Mouse (Mus musculus) heart, postnatal 36 days (tissue): ENCODE results near the gene Unc13c. TPM values are rescaled to one million over a fixed set of nuclear protein-coding genes. Genes with fewer than 3 reads are reported as not detected.

Experiments
- DNase-seq, 2 experiments: peaks; one replicate each; pipeline ENCODE4 v3.0.0; 2021 to 2022
- intact Hi-C: fragments of 180-260 bp; cut with DNase I; formaldehyde crosslinking; loops from one replicate; pipeline ENCODE4 v1.15.1; 2025
- total RNA-seq, 2 experiments: library from RNA; stranded (reverse); gene quantifications; 2 replicates each; pipeline ENCODE4 v1.2.3; 2021

Unc13c gene
- total RNA-seq = under 1 TPM; 0.24 to 0.28 TPM

DNA sequence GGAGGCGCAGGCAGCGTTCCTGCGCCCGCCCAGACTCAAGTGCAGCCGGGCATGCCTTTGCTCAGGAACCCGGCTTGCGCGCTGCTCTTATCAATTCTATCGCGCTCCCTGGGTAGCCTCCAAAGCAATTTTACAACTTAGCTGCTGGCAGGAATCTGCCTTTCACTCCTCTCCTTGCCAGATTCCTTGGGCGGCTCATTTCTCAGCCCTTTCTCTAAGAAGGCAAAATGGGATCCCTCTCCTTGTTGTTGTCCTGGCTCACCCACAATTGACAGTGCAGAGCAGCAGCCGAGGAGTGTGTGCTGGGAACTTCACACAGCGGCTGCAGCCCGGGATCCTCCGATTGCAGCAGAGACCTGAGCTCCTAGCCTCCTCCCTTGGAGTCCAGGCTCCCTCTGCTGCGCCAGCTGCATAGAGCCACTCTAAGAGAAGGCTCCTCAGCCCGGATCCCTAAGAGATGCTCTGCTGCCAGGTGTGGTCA lies at the start of gene Unc13c:
Gene Unc13c, minus strand, starts transcription at position 326 of the 481 bp plus-strand sequence.
- intact Hi-C loops = no loop called here

DNA sequence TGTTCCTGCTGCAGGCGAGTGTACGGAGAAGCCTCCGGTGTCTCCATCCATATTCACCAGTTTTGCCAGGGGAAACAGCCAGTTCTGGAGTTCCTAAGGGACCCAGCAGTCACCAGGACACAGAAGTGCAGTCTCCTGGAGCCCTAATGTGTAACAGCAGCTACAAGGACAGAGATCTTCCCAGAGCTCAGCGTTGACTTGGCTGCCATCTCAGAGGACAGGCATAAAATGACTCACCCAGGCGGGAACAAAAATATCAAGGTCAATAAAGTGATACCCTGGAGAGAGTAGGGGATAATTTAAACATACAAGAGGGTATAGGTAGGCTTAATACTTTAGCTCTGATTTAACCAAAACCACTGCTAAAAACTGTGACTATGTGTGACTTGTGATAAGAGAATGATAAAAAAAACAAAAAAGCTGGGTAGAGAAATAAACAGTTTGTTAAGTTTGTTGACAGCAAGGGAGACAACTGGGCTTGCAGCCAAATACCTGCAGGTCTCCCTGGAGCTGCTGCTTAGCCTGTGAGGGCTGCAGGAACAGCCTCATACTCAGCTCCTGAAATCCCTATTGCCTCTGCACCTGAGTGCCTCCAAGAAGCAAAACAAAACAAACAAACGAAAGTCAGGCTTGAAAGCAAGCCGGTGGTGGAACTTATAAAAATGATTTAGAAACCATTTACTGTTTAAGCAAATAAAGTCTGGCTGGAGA lies 39.4 kb upstream of the Unc13c start:
- intact Hi-C loops = no loop called here
- no peak for DNase-seq

More for the DNA sequence above, at the start of gene Unc13c:
- peak; percentile 11 to 17 for DNase-seq

DNA sequence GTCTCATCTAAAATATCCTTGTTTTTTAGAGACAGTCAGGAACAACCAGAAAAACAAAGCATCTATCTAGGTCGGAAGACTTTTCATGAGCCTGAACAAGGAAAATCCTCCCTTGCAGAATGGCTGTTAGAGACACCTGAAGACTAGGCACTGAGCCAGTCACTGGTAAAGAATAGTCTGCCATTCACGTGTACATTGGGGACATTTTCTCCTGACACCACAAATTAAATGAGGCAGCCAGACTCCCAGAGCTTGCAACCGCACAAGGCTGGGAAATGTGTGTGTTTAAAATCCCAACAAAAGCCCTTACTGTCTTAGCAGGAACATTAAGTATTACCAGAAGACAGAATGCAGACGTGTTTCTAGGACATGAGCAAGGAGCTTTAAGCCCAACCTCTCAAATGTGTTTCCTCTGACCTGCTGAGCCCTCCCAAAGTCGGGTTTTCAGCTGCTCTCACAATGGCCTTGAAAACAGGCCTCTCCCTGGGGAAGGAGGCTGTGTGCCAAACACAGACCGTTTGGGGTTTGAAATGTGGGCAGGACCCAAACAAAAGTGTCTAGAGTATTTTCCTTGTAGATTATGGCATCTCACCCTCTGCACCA lies 33.7 kb upstream of the Unc13c start:
- intact Hi-C loops = no loop called here
- no peak for DNase-seq

DNA sequence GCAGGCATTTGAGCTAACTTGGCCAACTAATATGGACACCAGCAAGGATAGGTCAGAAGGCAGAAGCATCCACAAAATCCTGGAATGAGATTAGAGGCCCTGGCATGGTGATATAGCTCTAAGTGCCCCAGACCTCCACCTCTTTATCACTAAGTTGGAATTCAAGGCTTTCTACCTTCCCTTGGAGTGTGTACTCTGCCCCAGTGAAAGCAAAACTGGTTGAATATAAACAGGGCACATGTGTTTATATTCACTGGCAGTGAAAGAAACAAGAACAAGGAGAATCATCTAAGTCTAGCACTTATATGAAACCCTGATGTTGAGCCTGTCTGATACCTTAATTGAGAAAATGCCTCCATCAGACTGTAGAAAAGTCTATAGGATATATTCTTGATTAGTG lies 19.3 kb upstream of the Unc13c start:
- intact Hi-C loops = no loop called here
- no peak for DNase-seq

DNA sequence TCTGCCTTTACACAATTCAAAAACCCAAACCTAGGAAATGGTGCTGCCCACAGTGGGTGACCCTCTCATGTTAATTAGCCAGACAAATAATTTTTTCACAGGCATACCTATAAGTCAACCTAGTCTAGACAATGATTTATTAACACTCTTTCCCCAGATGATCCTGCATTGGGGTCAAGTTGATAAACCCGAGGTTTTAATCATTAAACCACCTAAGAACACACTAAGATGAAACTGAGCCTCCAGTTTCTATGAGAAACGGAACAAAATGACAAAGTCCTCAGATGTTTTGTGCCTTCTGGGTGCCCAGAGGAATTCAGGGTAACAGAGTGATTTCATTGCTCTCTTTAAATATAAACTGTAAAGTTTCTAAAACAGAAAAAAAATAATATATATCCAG lies 18.5 kb upstream of the Unc13c start:
- intact Hi-C loops = no loop called here
- DNase-seq = no peak

DNA sequence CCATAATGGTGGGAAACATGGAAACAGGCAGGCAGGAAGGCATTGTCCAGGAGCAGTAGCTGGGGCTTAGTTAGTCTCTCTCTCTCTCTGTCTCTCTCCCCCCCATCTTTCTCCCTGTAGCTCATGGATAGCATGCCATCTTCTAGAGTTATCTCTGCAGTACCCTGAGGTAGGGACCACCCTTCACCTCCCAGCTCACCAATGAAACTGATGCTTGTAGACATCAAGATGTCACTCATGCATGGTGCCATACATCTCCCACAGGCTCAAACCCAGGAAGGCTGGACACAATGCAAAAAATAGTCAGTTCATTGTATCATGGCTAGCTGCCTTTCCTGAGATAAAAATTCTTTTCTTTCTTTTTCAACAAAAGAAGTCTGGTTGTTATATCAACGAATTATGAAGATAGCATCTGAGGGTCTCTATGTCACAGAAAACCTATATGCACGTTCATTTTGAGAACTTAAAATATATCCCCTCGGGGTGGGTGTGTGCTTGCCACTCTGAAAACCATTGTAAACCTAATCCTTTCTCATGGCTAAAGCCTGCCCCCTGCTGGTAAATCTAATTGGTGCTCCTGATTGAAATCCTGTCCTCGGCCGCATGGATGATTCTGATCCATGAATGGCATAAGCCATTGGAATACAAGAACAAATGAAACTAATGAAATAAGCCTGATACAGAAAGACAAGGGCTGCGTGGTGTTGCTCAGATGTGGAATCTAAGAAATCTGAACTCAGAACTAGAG lies 14.0 kb upstream of the Unc13c start:
- DNase-seq = peak; percentile 57 to 64
- intact Hi-C loops = loop anchor here (1.0 to 2.0 kb wide), 2 partner anchors 426 to 819 kb away; no protein-coding TSS in a partner anchor

DNA sequence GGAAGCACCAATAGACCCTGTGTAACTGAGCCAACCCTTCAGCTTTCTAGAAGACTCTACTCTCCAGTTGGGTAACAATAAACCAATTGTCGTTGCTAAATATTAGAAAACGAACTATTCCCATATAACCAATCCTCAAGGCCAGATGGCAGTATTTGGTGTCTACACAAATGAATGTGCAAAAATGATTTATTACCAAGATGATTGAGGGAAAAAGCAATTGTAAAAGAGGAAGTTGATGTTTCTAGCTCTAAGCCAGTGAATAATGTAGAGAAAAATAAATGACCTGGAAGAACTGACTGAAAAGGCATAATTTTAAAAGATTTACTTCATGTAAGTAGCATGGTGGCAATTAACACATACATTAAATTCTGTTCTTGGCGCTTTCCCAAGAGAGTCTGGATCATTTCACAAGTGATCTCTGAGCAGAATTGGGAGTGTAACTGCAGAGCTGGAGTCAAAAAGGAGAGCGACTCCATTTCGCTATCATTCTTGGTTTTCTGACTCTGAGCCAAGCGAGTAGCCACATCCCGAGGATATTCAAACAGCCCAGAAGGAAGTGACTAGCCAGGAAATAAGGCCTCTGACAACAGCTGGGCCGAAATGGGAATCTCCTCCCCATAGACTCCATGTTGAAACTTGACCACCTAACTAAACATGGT lies 3.7 kb upstream of the Unc13c start:
- DNase-seq = no peak

DNA sequence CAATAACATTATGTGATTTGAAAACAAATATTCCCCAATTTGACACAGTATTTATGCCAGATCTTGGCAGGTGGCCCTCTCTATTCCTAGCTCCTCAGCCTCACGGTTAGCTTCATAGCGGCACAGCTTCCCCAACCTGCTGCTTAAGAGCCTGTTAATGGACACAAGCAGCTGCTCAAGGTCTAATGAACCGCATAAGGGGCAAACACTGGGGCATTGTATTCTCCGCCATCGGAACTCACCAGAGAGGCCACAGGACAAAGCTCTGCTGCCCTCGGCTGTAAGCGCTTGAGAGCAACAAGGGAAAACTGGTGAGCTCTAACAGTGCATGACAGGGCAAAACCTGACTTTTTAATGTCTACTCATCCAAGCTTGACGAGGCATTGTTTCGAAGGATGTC lies 2.0 kb upstream of the Unc13c start:
- no peak for DNase-seq
- intact Hi-C loops = no loop called here

More for the DNA sequence above, 3.7 kb upstream of the Unc13c start:
- intact Hi-C loops = no loop called here

DNA sequence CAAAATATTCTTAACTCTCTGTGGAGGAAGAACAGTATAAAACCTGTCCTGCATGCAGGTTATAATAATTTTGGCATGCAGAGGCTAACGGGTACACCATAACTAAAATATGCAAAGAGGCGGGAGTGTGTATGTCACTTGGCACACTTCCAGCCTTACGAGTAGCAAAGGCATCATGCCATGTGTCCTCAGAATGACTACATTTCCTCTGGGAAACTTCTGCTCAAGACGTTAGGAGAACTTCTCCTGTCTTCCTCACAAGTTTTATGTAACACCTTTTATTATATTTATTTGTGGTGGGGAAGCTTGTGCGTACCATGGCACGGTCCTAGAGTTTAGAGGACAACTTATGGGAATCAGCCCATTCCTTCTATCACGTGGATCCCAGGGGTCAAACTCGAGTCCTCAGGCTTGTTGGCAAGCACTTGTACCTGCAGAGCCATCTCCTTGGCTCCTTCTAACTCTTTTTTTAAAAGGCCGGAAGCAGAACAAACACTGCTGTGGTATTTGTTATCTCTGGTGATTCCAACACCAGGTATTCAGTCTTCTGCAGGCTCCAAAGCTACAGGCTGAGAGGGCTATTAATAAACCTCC lies 3.3 kb downstream of the Unc13c start:
- intact Hi-C loops = no loop called here
- DNase-seq = peak in 1 of 2 experiments; percentile 5

DNA sequence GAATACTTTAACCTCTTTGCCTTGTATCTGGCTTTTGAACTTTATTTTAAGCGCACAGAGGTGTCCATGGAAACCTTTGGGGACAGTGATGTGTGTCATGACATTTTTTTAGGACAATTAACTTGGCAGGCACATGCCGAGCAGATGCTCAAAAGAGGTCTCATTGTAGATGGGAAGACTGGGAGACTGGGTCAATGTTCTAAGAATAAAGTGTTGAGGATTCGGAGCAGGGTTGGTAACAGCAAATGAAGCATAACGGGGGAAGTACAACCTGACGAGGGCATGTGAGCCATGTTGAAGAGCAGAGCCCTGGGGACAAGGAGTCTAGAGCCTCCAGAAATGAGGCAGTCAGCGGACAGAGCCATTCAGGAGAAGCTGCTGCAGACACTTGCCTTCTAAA lies 6.3 kb downstream of the Unc13c start:
- intact Hi-C loops = no loop called here
- no peak for DNase-seq

DNA sequence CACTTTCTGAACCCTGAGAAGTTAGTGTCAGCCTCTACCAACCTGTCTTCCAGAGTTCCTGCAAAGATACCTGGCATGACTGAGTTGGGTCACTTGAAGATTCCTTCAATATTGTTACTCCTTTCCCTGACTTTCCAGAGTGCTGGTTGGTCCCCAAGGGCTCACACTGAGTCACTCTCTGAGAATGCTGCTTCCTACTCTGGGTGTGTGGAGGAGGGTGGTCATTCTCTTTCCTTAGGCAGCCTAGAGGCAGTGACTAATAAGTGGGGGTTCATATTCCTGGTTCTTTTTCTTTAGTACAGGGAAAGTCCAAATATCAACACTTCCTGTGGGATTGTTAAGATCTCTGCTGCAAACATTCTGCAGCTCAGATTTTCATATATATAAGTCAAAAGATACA lies 16.4 kb downstream of the Unc13c start:
- intact Hi-C loops = no loop called here

DNA sequence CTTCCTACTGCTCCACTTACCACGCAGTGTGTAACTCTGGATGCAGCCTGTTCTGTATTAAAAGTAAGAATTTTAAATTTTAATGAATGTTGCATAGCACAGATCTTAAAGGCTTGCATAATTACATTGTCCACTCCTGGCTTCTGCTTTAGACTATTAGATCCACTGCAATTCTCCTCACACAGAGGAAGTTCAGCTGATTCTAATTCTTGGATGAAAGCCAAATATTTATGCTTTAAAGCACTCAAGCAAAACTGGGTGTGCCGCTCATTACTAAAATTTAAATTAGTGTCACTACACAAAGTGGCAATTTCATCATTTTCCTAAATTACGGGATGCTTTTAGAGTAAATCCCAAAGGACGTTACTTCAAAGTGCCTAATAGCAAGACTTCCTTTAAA lies 17.2 kb downstream of the Unc13c start:
- DNase-seq = no peak
- intact Hi-C loops = no loop called here

More for the DNA sequence above, 16.4 kb downstream of the Unc13c start:
- no peak for DNase-seq

DNA sequence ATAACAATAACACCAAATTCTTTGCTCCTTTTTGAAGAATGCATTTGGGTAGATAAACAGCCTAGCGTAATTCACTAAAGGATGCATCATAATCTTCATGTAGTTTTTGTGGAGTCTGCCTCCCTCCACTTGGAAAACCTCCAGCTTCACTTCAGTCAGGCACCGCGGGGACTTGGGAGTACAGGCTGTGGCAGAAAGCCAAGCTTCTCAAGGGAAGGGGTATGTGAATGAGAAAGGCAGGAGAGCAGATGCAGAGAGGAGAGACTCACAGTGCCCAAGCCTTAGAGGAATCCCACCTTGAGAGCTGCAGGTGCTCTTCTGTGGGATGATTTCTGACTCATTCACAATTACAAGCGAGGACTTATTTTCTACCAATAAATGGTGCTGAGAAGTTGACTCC lies 33.9 kb downstream of the Unc13c start:
- no peak for DNase-seq
- intact Hi-C loops = no loop called here

DNA sequence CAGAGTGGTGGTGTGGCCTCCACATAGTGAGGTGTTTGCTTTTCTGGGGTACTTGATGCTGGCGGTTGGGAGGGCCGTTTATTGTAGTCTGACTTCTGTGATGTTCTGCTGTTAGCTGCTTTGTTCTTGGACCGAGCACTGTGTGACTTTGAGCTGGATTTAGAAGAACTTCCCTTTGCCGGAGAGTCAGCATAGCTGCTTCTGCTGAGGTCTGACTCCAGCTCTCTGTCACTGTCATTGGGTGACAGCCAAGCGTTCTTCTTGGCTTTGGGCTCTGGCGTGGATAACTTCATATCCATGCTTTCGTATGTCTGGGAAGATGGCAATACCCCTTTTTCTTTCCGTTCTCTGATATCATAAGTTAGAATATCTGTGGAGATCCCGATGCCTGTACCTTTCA lies 36.8 kb downstream of the Unc13c start:
- DNase-seq = no peak
- intact Hi-C loops = no loop called here

DNA sequence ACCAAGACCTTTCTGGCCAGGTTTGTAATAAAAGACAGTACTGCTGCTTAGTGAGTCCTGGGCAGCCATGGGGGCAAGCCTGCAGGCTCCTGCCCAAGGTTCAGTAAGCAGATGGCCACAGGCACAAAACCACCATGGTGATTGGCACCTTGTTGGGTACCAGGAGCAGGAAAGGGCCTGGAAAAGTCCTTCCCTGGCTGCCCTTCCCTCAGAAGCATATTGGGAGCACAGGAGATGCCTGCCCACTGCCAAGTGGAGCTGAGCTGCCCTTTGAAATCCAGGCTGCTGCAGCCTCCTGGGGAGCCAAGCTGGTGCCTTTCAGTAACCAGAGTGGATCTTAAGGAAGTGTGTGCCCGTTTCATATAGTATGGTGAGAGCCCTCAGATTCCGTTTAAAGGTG lies 41.5 kb downstream of the Unc13c start:
- intact Hi-C loops = no loop called here
- no peak for DNase-seq

DNA sequence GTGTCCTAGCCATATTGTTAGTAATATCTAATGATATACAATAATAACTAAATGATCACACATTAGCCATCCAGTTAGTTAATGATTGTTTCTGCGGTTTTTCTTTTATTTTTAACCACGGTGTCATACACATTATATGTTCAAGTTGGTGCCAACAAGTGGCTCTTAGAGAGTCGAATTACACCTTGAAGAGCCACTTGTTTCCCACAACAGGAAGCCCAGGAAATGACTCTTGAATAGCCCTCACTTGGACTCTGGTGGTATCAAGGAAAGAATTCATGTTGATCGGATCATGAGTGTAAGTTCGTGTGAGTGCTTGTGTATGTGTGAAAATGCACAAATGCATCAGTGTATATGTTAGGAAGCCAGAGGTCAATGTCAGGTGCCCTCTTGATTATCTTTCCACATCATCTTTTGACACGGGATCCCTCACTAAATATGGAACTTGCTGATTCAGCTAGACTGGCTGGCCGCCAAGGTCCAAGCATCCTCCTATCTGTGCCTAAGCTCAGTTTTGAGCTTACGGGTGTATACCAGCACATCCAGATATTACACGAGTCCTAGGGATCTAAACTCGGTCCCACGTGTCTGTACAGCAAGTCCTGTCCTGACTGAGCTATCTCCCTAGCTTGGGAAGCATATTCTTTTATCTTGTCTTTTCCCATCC lies 46.2 kb downstream of the Unc13c start:
- no peak for DNase-seq
- intact Hi-C loops = no loop called here

DNA sequence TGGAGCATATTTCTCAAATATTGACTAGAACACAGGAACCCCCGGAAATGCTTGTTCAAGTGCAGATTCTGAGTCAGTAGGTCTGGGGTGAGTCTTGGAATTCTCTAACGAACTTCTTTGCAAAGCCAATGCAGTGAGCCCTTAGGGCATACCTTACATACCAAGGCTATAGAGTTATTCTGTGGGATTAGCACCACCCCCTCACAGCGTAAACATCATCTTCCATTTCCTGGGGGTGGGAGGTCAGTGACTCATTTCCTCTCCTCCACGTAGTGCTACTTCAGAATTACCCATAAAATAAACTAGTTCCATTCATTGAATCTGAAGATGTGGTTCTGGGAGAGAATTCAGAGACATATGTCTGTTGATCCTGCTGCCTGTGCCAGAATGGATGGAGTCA lies 62.8 kb downstream of the Unc13c start:
- intact Hi-C loops = no loop called here
- no peak for DNase-seq

DNA sequence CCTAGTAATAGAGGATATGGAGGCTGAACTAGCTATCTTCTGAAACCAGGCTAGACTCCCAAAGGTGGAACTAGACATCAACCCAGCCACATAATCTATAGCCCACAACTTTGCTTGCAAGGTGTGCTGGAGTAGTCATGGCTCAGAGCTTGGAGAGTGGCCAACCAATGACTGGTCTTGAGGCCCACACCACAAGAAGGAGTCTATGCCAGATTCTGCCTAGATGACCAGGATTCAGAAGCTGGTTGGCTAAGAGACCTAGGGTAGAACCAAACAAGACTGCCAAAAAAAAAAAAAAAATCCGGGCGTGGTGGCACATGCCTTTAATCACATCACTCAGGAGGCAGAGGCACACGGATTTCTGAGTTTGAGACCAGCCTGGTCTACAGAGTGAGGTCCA lies 70.2 kb downstream of the Unc13c start:
- intact Hi-C loops = no loop called here
- DNase-seq = no peak

DNA sequence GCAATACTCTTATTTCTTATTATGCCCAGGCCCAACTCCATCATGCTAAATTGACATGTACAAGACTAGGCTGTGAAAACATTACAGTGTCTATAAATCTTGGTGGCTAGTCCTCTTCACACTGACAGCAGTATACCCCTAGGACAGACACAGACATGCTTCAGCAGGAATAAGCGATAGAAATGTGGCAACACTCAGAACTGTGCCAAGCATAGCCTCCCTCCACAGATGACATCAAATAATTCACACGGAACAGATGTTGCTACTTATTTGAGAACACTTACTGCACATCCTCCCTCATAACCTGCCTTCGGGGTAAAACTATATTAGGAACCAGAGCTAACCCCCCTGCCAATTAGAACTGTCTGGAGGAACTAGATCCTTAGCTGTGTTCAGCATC lies 72.6 kb downstream of the Unc13c start:
- intact Hi-C loops = no loop called here
- no peak for DNase-seq

DNA sequence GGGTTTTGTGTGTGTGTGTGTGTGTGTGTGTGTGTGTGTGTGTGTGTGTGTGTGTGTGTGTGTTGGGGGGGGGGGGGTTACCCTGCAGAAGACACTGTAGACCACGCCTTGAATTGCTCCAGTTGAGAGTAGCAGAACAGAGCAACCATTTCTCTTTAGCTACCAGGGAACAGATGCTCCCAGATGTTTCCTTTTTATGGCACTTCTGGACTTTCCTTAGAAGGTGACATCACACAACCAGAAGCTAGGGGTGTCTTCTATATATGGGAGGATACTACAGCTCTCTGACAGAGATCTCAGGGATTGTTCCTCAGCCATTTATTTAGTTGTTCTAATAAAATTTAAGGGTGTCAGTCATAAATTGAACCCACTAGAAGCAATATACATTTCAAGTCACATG lies 85.2 kb downstream of the Unc13c start:
- intact Hi-C loops = no loop called here
- no peak for DNase-seq
